Mouse (Mus musculus): ENCODE data around the gene Fosl1. TPM values are rescaled to one million over a fixed set of nuclear protein-coding genes. Genes with fewer than 3 reads are reported as not detected.

Gene Fosl1
- total RNA-seq, 2 experiments from 2014 or later, result 0.57 TPM; not detected in 1

DNA sequence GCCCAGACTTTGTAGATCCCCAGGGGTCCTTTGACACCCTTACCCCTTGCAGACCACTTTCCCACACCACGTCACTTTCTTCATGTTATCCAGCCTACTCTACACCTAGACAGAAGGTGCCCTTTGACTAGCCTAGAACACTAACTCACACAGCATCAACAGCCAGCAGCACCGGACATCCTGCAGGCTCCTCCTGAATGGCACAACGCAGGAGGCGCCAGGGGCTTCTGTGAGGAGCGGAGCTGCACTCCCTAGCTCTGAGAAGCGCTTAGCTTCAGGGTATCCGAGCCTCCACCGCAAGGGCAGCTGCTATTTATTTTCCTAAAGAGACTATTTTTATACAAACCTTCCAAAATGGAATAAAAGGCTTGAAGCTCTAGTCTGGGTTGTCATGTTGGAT lies 8.2 kb downstream of the Fosl1 start:
- ATAC-seq (replicated peaks; ENCODE audit: poor library complexity, severe bottlenecking), result no peak

DNA sequence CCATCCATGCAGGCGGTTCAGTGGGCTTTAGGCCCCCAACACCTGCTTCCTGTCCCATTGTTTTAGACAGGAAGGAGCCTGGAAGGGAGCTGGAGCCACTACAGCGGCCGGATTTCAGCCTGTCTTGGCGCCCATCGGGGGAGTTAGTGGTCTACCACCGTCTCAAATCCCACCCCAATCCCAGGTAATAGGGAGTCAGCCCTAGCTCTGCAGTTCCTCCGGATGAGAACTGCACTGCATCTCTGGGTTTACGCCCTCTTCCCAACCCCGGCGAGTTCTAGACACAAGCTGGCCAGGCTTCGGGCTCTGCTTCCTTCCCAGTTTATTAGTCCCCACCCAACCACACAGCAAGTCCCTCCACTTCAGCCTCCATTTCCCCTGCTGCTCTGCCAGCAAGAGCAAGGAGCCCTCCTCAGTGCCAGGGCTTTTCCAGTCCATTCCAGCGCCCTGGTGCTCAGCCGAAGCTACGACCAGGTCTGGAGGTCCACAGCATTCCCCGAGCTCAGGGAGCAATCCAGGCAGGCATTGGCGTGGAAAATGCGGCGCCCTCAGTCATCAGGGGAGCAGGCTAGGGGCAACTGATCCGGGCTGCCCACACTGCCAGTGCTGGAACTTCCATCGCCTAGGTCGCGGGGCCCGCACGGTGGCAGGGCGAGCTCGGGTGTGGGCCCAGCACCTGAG lies 9.0 kb downstream of the Fosl1 start:
- no peak for ATAC-seq (replicated peaks; ENCODE audit: poor library complexity, severe bottlenecking)

- ATAC-seq (replicated peaks; ENCODE audit: poor library complexity, severe bottlenecking), result peak; percentile 77
Measured at GRCm38 (mm10) chr19:5456922-5457745, 9.8 kb downstream of the Fosl1 start.

DNA sequence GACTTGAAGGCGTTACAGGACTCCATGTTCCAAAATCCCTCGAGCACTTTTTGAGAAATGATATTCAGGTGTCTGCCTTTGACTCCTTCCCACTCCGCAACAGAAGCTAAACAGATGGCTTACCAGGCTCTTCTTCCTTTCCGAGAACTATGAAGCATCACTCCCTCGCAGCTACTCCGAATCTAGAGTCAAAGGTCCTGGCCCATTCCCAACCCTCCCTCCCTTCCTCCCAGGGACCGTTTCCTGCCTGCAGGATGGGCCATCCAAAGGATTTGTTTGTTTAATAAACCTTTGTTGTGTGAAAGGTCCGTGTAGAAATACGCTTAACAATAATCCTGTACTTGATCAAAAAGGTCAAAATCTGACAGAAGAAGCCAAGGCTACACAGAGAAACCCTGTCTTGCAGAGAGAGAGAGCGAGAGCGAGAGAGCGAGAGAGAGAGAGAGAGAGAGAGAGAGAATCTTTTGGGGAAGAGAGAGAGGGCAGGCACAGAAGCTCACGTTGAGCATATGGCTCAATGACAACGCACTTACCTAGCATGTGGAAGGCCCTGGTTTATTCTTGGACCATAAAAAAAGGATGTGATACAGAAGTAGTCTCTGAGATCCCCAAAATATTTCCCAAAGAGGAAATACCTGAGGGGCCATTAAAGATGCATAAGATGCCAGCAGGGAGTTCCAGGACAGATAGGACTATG lies 10.5 kb downstream of the Fosl1 start, which contains the start of gene Ccdc85b:
Gene Ccdc85b (minus strand): TSS at position 149 of the 697 bp plus-strand sequence.
- ATAC-seq (replicated peaks; ENCODE audit: poor library complexity, severe bottlenecking), result no peak

DNA sequence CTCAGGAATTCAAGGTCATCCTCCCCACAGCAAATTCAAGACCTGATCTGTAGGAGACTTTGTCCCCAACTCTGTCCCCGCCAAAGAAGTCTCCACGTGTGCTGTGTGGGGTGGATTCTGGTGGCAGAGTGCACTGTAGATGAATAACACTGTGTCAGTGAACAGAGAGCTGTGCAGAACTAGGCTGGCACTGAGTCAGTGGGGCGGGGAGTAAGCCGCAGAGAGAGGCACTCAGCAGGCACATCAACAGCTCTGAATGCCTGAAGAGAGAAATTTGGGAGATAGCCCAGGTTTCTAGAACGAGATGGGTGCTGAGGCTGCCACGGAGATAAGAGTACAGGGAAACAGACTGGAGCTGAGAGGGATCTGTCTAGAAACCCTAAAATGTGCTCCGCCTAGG lies 11.7 kb downstream of the Fosl1 start:
- no peak for ATAC-seq (replicated peaks; ENCODE audit: poor library complexity, severe bottlenecking)

DNA sequence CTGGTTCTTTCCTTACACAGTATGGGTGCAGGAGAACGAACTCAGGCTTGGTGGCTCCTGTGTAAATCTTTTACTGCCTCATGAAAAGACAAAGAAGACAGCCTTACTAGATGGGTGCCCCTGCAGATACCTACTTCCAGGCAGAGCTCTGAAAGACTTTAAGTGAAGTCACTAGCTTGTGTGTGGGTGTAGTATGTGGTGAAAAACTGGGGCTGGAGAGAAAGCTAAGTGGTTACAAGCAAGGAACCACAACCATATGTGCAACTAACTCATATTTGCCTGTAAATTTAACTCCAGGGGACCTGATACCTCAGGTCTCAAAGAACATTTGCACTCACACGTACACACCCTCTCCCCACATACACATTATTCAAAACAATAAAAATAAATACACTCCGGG lies 12.5 kb downstream of the Fosl1 start:
- ATAC-seq (replicated peaks; ENCODE audit: poor library complexity, severe bottlenecking), result no peak

- ATAC-seq (replicated peaks; ENCODE audit: poor library complexity, severe bottlenecking), result peak; percentile 68
Measured at GRCm38 (mm10) chr19:5460465-5460911, 13.1 kb downstream of the Fosl1 start, which contains the start of gene Fibp. TSS of gene Fibp (plus strand) at chr19:5460615.

DNA sequence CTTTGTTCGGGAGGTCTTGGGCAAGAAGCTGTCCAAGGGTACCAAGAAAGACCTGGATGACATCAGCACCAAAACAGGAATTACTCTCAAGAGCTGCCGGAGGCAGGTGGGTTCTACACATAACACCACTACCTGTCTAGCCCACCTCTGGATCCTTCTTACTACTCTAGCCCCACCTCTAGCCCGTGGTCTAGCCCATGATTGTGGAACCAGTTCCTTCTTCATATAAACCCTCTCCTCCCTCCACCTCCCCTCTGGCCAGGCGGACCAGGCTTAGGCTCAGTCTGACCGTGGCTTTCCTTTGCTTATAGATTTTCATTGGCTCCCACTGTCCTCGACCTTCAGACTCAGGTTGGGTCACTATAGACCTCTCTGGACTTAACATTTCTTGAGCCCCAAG lies 14.1 kb downstream of the Fosl1 start:
- no peak for ATAC-seq (replicated peaks; ENCODE audit: poor library complexity, severe bottlenecking)

- ATAC-seq (replicated peaks; ENCODE audit: poor library complexity, severe bottlenecking), result no peak
Measured at GRCm38 (mm10) chr19:5463212-5463611, 15.9 kb downstream of the Fosl1 start.

GRCm38 (mm10) chr19:5463791-5464562 lies 16.6 kb downstream of the Fosl1 start:
- peak; percentile 20; the same call in 1 of the 2 replicates for ATAC-seq (replicated peaks; ENCODE audit: poor library complexity, severe bottlenecking)

DNA sequence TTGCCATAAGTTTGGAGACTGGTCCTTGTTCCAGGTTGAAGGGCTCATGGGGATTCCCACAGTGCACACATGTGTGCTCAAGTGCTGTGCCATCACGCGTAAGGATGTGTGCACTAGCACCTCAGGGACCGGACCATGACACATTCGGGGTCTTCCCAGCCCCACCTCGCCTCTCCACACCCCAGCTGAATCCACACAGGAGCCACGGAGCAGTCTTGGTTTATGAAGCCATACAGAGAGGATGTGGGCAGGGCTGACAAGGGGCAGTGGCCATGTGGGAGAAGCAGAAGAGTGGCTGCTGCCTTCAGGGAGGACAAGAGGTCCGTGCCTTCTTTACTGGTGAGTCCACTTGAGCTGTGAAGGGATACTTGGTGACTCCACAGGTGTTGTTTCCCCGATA lies 17.7 kb downstream of the Fosl1 start:
- no peak for ATAC-seq (replicated peaks; ENCODE audit: poor library complexity, severe bottlenecking)

DNA sequence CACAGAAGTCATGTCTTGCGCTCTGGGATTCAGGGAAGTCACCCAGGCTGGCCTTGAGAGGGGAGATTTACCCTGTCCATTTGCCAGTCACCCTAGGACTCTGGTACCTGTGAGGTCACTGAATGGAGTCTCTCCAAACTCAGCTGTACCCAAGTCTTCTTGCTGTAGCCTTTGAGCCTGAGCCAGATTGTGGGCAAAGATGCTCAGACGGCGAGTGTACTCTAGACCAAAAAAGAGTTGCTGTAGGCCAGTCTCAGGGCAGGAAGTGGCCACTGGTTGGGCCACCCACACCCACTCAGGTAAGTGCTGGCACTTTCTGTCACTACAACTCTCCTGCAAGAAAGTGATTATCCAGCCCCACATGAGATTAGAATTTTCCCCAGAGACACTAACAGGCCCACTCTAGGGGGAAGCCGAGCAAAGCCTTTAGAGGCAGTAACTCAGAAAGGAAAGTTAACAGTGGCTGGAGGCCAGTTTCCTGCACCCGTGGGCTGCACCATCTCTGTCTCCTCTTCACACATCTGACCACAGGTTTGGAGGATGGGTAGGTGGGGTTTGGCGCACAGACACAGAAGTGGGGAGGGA lies 19.7 kb downstream of the Fosl1 start:
- no peak for ATAC-seq (replicated peaks; ENCODE audit: poor library complexity, severe bottlenecking)

GRCm38 (mm10) chr19:5468374-5468773 lies 21.0 kb downstream of the Fosl1 start, which contains the start of gene Ctsw:
TSS of gene Ctsw (minus strand) at chr19:5468507.
- peak; percentile 45; the same call in 1 of the 2 replicates for ATAC-seq (replicated peaks; ENCODE audit: poor library complexity, severe bottlenecking)

DNA sequence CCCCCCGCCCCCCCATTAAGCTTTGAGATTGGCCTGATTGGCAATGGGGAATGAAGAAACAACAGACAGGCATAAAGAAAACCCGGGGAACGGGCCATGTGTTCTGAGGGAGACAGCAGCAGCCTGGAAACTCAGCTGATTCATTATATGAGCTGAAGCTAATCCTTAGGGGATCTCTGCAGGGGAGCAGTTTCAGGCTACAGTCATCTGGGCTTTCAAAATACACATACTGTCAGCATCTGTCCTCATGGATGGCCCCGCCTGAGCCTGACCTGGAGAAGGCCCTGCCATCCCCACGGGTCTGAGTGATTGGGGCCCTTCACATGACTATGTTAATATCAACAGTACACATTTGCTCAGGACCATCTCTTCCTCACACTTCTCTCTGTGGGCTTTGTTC lies 24.5 kb downstream of the Fosl1 start:
- no peak for ATAC-seq (replicated peaks; ENCODE audit: poor library complexity, severe bottlenecking)

DNA sequence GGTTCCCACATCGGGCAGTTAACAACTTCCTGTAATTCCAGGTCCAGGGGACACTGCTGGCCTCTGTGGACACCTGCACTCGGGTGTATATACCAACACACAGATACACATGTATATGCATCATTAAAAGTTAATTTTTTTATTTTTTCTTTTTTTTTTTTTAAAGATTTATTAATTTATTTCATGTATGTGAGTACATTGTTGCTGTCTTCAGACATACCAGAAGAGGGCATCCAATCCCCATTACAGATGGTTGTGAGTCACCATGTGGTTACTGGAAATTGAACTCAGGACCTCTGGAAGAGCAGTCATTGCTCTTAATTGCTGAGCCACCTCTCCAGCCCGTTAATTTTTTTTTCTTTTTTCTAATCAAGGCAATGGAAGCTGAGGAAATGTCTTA lies 25.5 kb downstream of the Fosl1 start:
- no peak for ATAC-seq (replicated peaks; ENCODE audit: poor library complexity, severe bottlenecking)

DNA sequence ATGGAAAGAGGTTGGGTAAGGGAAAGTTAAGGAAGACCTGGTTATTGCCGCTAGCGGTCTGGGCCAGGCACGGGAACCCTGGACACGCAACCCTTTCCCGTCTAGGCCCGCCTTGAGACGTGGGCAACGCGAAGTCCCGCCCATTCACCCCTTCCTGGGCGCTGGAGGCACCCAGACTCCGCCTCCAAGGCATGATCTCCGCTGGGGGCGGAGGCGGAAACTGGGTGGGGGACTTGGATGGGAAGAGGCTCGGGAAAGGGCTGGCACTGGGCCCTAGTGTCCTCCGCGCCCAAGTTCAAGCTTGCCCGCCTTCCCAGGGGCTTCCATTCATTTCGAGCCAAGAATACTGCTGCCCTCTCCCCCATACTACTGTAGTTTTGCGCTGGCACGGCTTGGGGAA lies 26.4 kb downstream of the Fosl1 start, which contains the start of gene Efemp2:
Gene Efemp2 (plus strand): TSS at position 235 of the 400 bp plus-strand sequence.
- ATAC-seq (replicated peaks; ENCODE audit: poor library complexity, severe bottlenecking), result peak; percentile 71

DNA sequence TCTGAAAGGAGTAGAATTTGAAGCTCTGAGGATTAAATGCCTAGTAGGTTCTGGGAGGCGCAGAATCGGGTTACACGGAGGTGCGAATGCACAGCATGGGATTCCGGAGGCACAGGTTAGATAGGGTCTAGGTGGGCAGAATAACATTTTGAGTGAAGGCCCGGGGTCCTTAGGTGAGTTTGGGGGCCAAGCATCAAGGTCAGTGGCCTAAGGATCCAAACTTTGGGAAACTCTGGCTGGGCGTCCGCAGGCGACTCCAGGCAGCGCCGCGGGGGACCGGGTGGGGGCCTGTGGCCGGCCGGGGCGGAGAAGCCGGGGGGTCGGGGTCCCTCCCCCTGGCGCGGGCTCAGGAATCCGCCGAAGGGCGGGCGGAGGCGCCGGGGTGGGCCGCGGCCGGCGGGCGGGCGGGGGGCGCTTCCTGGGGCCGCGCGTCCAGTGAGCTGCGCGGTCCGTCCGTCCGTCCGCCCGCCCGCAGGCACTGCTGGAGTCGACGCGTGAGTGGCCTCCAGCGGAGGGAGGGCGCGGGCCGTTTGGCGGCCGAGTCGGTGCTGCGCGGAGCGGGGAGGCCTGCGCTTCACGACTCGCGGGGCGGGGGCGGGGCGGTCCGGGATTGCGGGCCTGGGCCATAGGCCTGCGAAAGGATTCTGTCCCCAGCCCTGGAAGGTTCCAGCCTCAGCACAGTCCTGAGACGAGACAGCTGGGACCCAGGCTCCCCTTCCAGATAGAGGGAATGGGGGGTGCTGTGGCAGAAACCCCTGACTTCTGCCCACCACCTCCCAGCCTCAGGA lies 27.1 kb downstream of the Fosl1 start:
- peak; percentile 40; the same call in 1 of the 2 replicates for ATAC-seq (replicated peaks; ENCODE audit: poor library complexity, severe bottlenecking)

GRCm38 (mm10) chr19:5475069-5475714 lies 27.8 kb downstream of the Fosl1 start:
- ATAC-seq (replicated peaks; ENCODE audit: poor library complexity, severe bottlenecking), result no peak

Measured in granulocyte monocyte progenitor cell, adult 5-6 weeks (primary cell).